Mouse (Mus musculus): ENCODE data around the gene Rapgef4. TPM values are rescaled to one million over a fixed set of nuclear protein-coding genes. Genes with fewer than 3 reads are reported as not detected.

Rapgef4 gene
- polyA plus RNA-seq, 1 experiment from 2014 or later: 3.0 TPM

GRCm38 (mm10) chr2:72018736-72019135 is 37.7 kb downstream of the Rapgef4 start:
- no peaks in the 10 kb centered on the region for H3K27me3 ChIP-seq (ENCODE audit: control insufficient read depth, insufficient read depth, low read length)
- H3K4me3 ChIP-seq (ENCODE audit: control insufficient read depth in 1 of 2, insufficient read depth in 1 of 2, low read depth in 1 of 2, low read length in 2 of 2): no peak overlapping the region
- H3K4me2 ChIP-seq (ENCODE audit: low read length): no peak overlapping the region
- no peak overlapping the region for H3K9ac ChIP-seq (ENCODE audit: low read length)
- H3K9me3 ChIP-seq (ENCODE audit: control insufficient read depth, low read length): no peaks in the 10 kb centered on the region
- H3K4me1 ChIP-seq (ENCODE audit: control insufficient read depth in 2 of 2, insufficient read depth in 2 of 2, low read length in 2 of 2): no peaks in the 10 kb centered on the region
- no peaks in the 10 kb centered on the region for H3K36me3 ChIP-seq (ENCODE audit: control insufficient read depth, insufficient read depth, low read length)
- ATAC-seq (ENCODE audit: insufficient number of reproducible peaks, insufficient read depth, low FRiP score, low read depth): no peak
- H3K27ac ChIP-seq (replicated peaks in 1 of 2; ENCODE audit: control insufficient read depth in 1 of 2, insufficient read depth in 1 of 2, low read depth in 2 of 2, low read length in 2 of 2): no peak overlapping the region
- WGBS: 95% methylated on average over 1 of the region's 1 CpGs

- no peak overlapping the region for H3K4me2 ChIP-seq (ENCODE audit: low read length)
- H3K4me3 ChIP-seq (ENCODE audit: control insufficient read depth in 1 of 2, insufficient read depth in 1 of 2, low read depth in 1 of 2, low read length in 2 of 2): no peak overlapping the region
- H3K9me3 ChIP-seq (ENCODE audit: control insufficient read depth, low read length): no peaks in the 10 kb centered on the region
- no peak for ATAC-seq (ENCODE audit: insufficient number of reproducible peaks, insufficient read depth, low FRiP score, low read depth)
- no peak overlapping the region for H3K27ac ChIP-seq (replicated peaks in 1 of 2; ENCODE audit: control insufficient read depth in 1 of 2, insufficient read depth in 1 of 2, low read depth in 2 of 2, low read length in 2 of 2)
- no peak overlapping the region for H3K9ac ChIP-seq (ENCODE audit: low read length)
- H3K36me3 ChIP-seq (ENCODE audit: control insufficient read depth, insufficient read depth, low read length): no peaks in the 10 kb centered on the region
- WGBS: 90% methylated on average over 15 of the region's 15 CpGs
- H3K4me1 ChIP-seq (ENCODE audit: control insufficient read depth in 2 of 2, insufficient read depth in 2 of 2, low read length in 2 of 2): no peaks in the 10 kb centered on the region
- no peaks in the 10 kb centered on the region for H3K27me3 ChIP-seq (ENCODE audit: control insufficient read depth, insufficient read depth, low read length)
These were observed 39.7 kb downstream of the Rapgef4 start for GRCm38 (mm10) chr2:72020755-72021154.

GRCm38 (mm10) chr2:72021440-72021839 is 40.4 kb downstream of the Rapgef4 start:
- no peaks in the 10 kb centered on the region for H3K9me3 ChIP-seq (ENCODE audit: control insufficient read depth, low read length)
- H3K27ac ChIP-seq (replicated peaks in 1 of 2; ENCODE audit: control insufficient read depth in 1 of 2, insufficient read depth in 1 of 2, low read depth in 2 of 2, low read length in 2 of 2): no peak overlapping the region
- H3K4me3 ChIP-seq (ENCODE audit: control insufficient read depth in 1 of 2, insufficient read depth in 1 of 2, low read depth in 1 of 2, low read length in 2 of 2): no peak overlapping the region
- 86% methylated on average over 5 of the region's 5 CpGs for WGBS
- no peak overlapping the region for H3K4me2 ChIP-seq (ENCODE audit: low read length)
- no peak overlapping the region for H3K9ac ChIP-seq (ENCODE audit: low read length)
- H3K4me1 ChIP-seq (ENCODE audit: control insufficient read depth in 2 of 2, insufficient read depth in 2 of 2, low read length in 2 of 2): no peaks in the 10 kb centered on the region
- ATAC-seq (ENCODE audit: insufficient number of reproducible peaks, insufficient read depth, low FRiP score, low read depth): no peak
- H3K36me3 ChIP-seq (ENCODE audit: control insufficient read depth, insufficient read depth, low read length): no peaks in the 10 kb centered on the region
- no peaks in the 10 kb centered on the region for H3K27me3 ChIP-seq (ENCODE audit: control insufficient read depth, insufficient read depth, low read length)

GRCm38 (mm10) chr2:72021845-72022244 is 40.8 kb downstream of the Rapgef4 start:
- ATAC-seq (ENCODE audit: insufficient number of reproducible peaks, insufficient read depth, low FRiP score, low read depth): no peak
- no peak overlapping the region for H3K4me3 ChIP-seq (ENCODE audit: control insufficient read depth in 1 of 2, insufficient read depth in 1 of 2, low read depth in 1 of 2, low read length in 2 of 2)
- WGBS: 76% methylated on average over 3 of the region's 3 CpGs

GRCm38 (mm10) chr2:72023791-72024190 is 42.8 kb downstream of the Rapgef4 start:
- no peaks in the 10 kb centered on the region for H3K9me3 ChIP-seq (ENCODE audit: control insufficient read depth, low read length)
- no peak overlapping the region for H3K27ac ChIP-seq (replicated peaks in 1 of 2; ENCODE audit: control insufficient read depth in 1 of 2, insufficient read depth in 1 of 2, low read depth in 2 of 2, low read length in 2 of 2)
- H3K9ac ChIP-seq (ENCODE audit: low read length): no peak overlapping the region
- H3K36me3 ChIP-seq (ENCODE audit: control insufficient read depth, insufficient read depth, low read length): no peaks in the 10 kb centered on the region
- H3K4me3 ChIP-seq (ENCODE audit: control insufficient read depth in 1 of 2, insufficient read depth in 1 of 2, low read depth in 1 of 2, low read length in 2 of 2): no peak overlapping the region
- no peaks in the 10 kb centered on the region for H3K4me1 ChIP-seq (ENCODE audit: control insufficient read depth in 2 of 2, insufficient read depth in 2 of 2, low read length in 2 of 2)
- H3K27me3 ChIP-seq (ENCODE audit: control insufficient read depth, insufficient read depth, low read length): no peaks in the 10 kb centered on the region
- ATAC-seq (ENCODE audit: insufficient number of reproducible peaks, insufficient read depth, low FRiP score, low read depth): no peak
- H3K4me2 ChIP-seq (ENCODE audit: low read length): no peak overlapping the region
- 77% methylated on average over 5 of the region's 5 CpGs for WGBS

More at GRCm38 (mm10) chr2:72021845-72022244, 40.8 kb downstream of the Rapgef4 start:
- H3K9ac ChIP-seq (ENCODE audit: low read length): no peak overlapping the region
- no peak overlapping the region for H3K27ac ChIP-seq (replicated peaks in 1 of 2; ENCODE audit: control insufficient read depth in 1 of 2, insufficient read depth in 1 of 2, low read depth in 2 of 2, low read length in 2 of 2)
- no peaks in the 10 kb centered on the region for H3K4me1 ChIP-seq (ENCODE audit: control insufficient read depth in 2 of 2, insufficient read depth in 2 of 2, low read length in 2 of 2)
- no peaks in the 10 kb centered on the region for H3K27me3 ChIP-seq (ENCODE audit: control insufficient read depth, insufficient read depth, low read length)
- no peak overlapping the region for H3K4me2 ChIP-seq (ENCODE audit: low read length)
- H3K36me3 ChIP-seq (ENCODE audit: control insufficient read depth, insufficient read depth, low read length): no peaks in the 10 kb centered on the region
- no peaks in the 10 kb centered on the region for H3K9me3 ChIP-seq (ENCODE audit: control insufficient read depth, low read length)

GRCm38 (mm10) chr2:72025660-72026059 is 44.6 kb downstream of the Rapgef4 start:
- Histone ChIP-seq H3K27me3 (ENCODE audit: control insufficient read depth, insufficient read depth, low read length) (no peaks in the 10 kb centered on the region), H3K4me1 (ENCODE audit: control insufficient read depth in 2 of 2, insufficient read depth in 2 of 2, low read length in 2 of 2) (no peaks in the 10 kb centered on the region), H3K4me3 (ENCODE audit: control insufficient read depth in 1 of 2, insufficient read depth in 1 of 2, low read depth in 1 of 2, low read length in 2 of 2) (no peak overlapping the region), H3K36me3 (ENCODE audit: control insufficient read depth, insufficient read depth, low read length) (no peaks in the 10 kb centered on the region), H3K9me3 (ENCODE audit: control insufficient read depth, low read length) (no peaks in the 10 kb centered on the region), H3K27ac (replicated peaks in 1 of 2; ENCODE audit: control insufficient read depth in 1 of 2, insufficient read depth in 1 of 2, low read depth in 2 of 2, low read length in 2 of 2) (no peak overlapping the region), H3K9ac (ENCODE audit: low read length) (no peak overlapping the region), H3K4me2 (ENCODE audit: low read length) (no peak overlapping the region)
- no peak for ATAC-seq (ENCODE audit: insufficient number of reproducible peaks, insufficient read depth, low FRiP score, low read depth)
- 85% methylated on average over 5 of the region's 5 CpGs for WGBS

- H3K4me1 ChIP-seq (ENCODE audit: control insufficient read depth in 2 of 2, insufficient read depth in 2 of 2, low read length in 2 of 2): no peaks in the 10 kb centered on the region
- no peaks in the 10 kb centered on the region for H3K36me3 ChIP-seq (ENCODE audit: control insufficient read depth, insufficient read depth, low read length)
- ATAC-seq (ENCODE audit: insufficient number of reproducible peaks, insufficient read depth, low FRiP score, low read depth): no peak
- H3K4me2 ChIP-seq (ENCODE audit: low read length): no peak overlapping the region
- 77% methylated on average over 1 of the region's 1 CpGs for WGBS
- H3K4me3 ChIP-seq (ENCODE audit: control insufficient read depth in 1 of 2, insufficient read depth in 1 of 2, low read depth in 1 of 2, low read length in 2 of 2): no peak overlapping the region
- no peak overlapping the region for H3K9ac ChIP-seq (ENCODE audit: low read length)
- H3K27me3 ChIP-seq (ENCODE audit: control insufficient read depth, insufficient read depth, low read length): no peaks in the 10 kb centered on the region
- H3K9me3 ChIP-seq (ENCODE audit: control insufficient read depth, low read length): no peaks in the 10 kb centered on the region
- no peak overlapping the region for H3K27ac ChIP-seq (replicated peaks in 1 of 2; ENCODE audit: control insufficient read depth in 1 of 2, insufficient read depth in 1 of 2, low read depth in 2 of 2, low read length in 2 of 2)
These were observed 45.5 kb downstream of the Rapgef4 start for GRCm38 (mm10) chr2:72026506-72026905.

- WGBS: 80% methylated on average over 1 of the region's 1 CpGs
- ATAC-seq (ENCODE audit: insufficient number of reproducible peaks, insufficient read depth, low FRiP score, low read depth): no peak
These were observed 48.0 kb downstream of the Rapgef4 start for GRCm38 (mm10) chr2:72029081-72029480.

More at GRCm38 (mm10) chr2:72029081-72029480, 48.0 kb downstream of the Rapgef4 start:
- Histone ChIP-seq H3K36me3 (ENCODE audit: control insufficient read depth, insufficient read depth, low read length) (no peaks in the 10 kb centered on the region), H3K27me3 (ENCODE audit: control insufficient read depth, insufficient read depth, low read length) (no peaks in the 10 kb centered on the region), H3K4me1 (ENCODE audit: control insufficient read depth in 2 of 2, insufficient read depth in 2 of 2, low read length in 2 of 2) (no peaks in the 10 kb centered on the region), H3K9me3 (ENCODE audit: control insufficient read depth, low read length) (no peaks in the 10 kb centered on the region), H3K9ac (ENCODE audit: low read length) (no peak overlapping the region), H3K27ac (replicated peaks in 1 of 2; ENCODE audit: control insufficient read depth in 1 of 2, insufficient read depth in 1 of 2, low read depth in 2 of 2, low read length in 2 of 2) (no peak overlapping the region), H3K4me2 (ENCODE audit: low read length) (no peak overlapping the region), H3K4me3 (ENCODE audit: control insufficient read depth in 1 of 2, insufficient read depth in 1 of 2, low read depth in 1 of 2, low read length in 2 of 2) (no peak overlapping the region)
